Mouse (Mus musculus): ENCODE results near the gene Elane.
A peak's percentile ranks its signal among the peaks of the same experiment; 100 is the strongest.

Elane gene

DNA sequence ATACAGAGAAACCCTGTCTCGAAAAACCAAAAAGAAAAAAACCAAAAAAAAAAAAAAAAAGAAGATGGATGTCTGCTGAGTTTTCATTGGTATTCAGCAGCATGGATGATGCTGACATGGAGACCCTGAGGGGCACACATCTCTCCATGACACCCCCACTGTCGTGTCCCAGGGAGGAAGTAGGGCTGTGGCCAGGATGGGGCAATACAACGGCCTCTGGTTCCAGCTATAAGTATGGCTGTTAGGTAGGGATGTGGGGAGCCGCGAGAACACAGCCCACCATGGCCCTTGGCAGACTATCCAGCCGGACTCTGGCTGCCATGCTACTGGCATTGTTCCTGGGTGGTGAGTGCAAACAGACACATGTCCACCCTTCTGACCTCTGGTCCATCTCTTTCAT, at the start of gene Elane:
Gene Elane (plus strand): TSS at position 194 of the 400 bp plus-strand sequence.
- no peak for DNase-seq

- DNase-seq: no peak
Measured at GRCm38 (mm10) chr10:79836918-79837317, 49.1 kb upstream of the Elane start.

DNA sequence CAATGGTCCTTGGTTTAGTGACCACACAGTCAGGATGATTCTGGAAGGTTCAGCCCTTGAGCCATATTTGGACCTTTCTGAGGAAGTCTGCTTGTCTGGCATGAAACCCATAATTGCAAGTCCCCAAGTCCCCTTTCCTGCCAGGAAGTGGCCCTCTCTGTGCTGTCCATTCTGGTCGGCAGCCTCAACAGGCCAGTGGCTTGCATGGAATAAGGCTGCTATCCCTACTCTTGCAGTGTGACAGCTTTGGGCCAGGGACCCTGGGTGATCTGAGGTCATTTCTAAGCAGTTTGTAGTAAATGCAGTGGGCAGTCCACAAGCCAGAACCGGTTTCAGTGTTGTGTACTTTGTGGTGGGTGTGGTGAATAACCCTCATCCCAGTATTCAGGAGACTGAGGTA, 47.9 kb upstream of the Elane start:
- peak in 1 of 2 experiments; percentile 31 for DNase-seq

GRCm38 (mm10) chr10:79840091-79840490, 46.0 kb upstream of the Elane start:
- no peak for DNase-seq

GRCm38 (mm10) chr10:79840644-79841551, 45.1 kb upstream of the Elane start:
- DNase-seq: peak; percentile 79 to 80

- DNase-seq: no peak
Measured at GRCm38 (mm10) chr10:79842322-79842721, 43.7 kb upstream of the Elane start.

GRCm38 (mm10) chr10:79843476-79843875, 42.6 kb upstream of the Elane start:
- DNase-seq: peak in 1 of 2 experiments; percentile 57

- no peak for DNase-seq
Measured at GRCm38 (mm10) chr10:79846553-79846952, 39.5 kb upstream of the Elane start.

DNA sequence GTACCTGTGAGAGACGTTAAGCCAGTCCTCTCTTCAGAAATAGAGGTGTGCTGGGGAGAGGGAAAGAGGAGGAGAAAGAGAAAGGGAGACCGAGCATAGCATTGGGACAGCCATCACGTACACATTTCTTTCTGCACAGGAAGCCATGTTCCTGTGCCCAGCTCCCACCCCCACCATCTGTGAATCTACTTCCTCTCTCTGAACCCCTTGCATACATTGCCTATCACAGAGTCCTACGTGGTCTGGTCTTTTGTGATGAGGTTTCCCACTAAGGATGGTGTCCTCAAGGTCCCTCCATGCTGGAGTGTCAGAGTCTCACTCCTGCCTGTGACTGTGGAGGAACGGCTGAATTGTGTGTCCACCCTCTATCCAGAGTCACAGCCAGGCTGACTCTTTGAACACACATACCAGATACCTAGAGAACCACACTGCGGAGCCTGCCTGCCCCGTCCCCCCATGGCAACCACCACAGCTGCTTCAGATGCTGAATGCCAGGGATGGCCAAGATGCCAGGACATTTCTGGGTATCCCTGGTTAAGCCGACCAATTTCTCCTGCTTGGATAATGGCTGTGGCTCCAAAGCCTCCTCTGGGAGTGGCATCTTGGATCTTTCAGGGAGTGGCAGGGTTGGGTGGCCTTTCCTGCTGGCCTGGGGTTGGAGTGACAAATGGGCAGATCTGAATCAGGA, 36.0 kb upstream of the Elane start:
- DNase-seq: no peak

GRCm38 (mm10) chr10:79851653-79852052, 34.4 kb upstream of the Elane start:
- no peak for DNase-seq

GRCm38 (mm10) chr10:79852107-79852789, 33.8 kb upstream of the Elane start:
- DNase-seq: peak; percentile 67 to 80

DNA sequence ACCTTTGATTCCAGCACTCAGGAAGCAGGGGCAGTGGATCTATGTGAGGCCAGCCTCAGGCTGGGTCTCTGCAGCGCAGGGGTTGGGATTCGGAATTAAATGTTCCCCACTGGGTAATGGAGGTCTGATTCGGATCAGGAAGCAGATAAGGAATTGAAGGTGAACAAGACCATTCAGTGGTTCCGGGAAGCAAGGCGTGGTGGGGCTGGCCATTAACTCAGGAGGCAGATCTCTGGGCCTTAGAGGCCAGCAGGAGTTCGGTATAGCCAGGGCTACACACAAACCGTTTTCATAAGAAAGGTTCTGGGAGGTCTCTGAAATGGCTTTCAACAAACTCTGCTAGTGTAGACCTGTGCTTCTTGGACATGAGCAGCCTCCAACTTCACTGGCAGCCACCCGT, 33.2 kb upstream of the Elane start:
- no peak for DNase-seq

DNA sequence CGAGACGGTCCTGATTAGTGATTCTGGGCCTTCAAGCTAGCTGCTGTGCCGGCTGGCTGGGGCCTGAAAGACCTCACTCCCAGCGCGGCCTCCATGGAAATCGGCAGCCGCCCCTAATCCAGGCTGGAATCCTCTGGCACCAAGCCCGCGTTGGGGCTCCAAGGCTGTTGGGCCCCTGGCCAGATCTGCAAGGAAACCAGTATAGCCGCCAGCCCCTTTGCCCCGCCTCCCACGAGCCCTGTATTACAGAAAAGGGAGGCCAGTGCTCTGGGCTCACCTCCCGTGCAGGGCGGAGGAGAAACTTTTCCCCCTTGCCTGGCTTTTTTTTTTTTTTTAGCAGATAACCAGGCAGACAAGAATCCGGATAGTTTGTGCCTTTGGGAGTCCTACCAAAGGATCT, 32.7 kb upstream of the Elane start:
- DNase-seq: peak; percentile 97 to 99

DNA sequence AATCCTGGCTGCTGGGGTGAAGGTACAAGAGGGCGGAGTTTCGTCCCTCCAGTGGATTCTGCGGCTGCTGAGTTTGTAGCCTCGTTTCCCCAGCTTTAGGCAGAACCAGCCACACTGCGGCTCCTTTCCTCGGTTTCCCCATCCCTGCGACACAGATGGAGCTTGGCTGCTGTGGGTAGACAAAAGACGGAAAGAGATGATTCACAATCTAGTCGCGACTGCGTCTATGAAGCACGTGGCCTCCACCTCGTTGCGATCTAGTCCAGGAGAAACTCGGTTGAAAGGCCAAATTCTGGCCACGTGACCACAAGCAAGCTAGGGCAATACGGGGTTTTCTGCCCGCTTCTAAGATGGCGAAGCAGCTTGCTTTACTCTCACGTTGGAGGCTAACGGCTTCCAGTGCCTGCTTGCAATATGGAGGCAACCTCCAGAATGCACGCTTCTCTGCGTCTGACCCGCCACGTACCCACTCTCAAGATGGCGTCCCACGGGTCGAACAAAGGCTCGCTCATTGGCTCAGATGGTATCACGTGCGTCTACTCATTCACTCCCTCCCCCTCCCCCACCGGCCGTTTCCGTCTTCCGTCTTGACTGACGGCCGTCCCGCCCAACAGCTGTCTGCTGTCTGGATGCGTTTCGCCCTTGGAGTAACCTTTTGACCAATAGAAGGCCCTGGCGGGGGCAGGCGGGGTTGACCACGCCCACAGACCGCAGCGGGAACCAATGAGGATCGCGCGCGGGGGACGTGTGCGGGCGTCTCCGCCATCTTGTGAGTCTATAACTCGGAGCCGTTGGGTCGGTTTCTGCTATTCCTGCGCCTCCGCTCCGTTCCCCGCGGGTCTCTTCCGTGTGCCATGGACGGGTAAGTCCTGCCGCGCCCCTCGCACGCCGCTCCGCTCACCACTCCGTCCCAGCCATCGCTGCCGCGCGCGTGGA, 31.9 kb upstream of the Elane start, which contains the start of gene Ptbp1:
Gene Ptbp1 (plus strand): TSS at position 568 of the 936 bp plus-strand sequence.
- peak; percentile 100 for DNase-seq

DNA sequence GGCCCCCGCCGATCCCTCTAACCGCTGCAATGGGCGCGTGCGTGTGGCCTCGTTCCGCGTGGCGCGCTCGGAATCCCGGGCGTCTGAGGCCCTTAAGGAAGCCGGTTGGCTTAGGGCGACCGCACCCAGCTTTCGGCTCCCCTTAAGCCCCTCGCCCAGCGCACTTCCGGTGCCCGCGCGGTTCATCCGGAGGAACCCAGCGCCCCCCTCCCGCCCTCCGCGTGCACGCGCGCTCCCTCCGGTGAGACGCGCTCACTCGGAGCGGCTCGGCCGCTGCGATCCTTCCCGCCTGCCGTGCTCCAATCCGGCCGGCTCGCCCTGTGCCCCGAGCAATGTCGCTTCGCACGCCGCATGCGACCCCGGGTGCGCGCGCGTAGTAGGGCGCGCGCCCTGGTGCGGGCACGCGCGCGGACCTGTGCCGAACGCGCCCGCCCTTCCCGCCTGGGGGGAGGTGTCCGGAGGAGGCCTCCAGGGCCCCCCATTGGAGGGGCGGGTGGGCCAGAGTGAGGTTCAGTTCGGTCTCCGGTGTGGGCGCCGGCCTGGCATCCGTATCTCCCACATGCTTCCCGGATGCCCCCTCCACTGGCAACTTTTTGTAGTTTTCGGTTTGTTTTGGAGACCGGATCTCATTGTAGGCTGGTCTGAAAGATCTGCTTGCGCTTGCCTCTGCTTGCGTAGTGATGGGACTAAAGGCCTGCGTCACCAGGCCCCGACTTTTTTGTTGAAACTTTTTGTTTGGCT, 31.1 kb upstream of the Elane start:
- peak; percentile 59 to 81 for DNase-seq

DNA sequence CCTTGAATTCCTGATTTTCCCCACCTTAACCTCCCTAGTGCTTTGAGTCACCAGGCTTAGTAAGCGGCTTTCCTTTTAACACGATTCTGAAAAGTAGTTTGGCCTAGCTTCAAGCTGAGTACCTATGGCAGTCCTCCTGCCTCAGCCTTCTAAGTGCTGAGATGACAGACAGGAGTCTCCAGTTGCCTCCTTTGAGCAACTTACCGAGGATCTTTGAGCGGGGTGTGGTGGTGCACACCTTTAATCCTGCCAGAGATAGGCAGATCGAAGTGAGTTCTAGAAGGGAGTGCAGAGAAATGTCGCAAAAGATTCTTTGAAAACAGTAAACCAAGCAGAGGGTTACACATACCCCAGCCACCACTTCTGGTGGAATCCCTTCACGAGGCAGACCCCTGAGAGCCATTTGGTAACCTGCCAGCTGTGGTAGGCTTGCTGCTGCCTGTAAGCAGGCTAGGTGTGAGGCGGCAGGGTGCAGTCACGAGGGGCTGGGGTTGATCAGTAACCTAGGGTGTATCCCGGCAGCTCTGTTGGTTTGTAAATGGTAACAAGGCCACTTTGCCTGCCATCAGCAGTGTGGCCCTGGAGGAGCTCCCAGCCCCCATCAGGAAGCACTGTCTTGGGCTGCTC, 30.4 kb upstream of the Elane start:
- DNase-seq: peak; percentile 91 to 96

- DNase-seq: peak in 1 of 2 experiments; percentile 23
Measured at GRCm38 (mm10) chr10:79856280-79856679, 29.8 kb upstream of the Elane start.

DNA sequence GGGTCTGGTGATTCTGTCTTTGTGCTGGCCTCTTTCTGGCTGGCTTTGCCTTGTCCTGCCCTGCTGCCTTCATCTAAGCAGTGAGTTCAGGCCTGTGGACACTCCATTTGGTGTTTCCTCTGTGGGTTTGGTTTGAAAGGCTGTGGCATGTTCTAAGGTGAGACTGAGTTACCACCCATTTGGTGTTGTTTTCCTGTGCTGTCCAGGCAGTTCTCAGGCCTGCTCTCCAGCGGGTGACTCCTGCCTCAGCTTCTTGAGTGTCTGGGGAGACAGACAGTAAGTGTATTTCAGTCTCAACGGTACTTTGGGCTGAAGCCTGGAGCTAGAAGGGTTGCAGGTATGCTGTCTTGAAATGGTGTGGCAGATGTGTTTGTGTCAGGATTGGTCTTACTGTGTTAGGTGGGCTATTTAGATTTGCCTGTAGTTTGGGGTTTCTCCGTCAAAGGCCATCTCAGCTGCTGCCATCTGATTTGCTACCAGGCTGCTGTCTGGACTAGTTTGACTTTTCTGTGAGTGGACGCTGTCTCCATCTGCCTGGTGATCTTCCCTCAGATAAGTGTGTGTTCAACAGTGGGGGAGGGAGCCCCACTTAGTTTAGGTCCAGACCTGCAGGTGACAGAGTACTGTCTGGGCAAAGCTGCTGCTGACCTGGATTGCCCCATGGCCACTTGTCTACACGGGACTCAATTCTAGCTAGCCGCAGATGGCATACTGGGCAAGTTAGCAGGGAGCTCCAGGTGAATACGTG, 29.2 kb upstream of the Elane start:
- DNase-seq: peak in 1 of 2 experiments; percentile 15

- peak; percentile 87 to 90 for DNase-seq
Measured at GRCm38 (mm10) chr10:79857452-79857811, 28.6 kb upstream of the Elane start.

GRCm38 (mm10) chr10:79857894-79858293, 28.2 kb upstream of the Elane start:
- DNase-seq: no peak

All from kidney, postnatal 36 days (tissue).